Mouse (Mus musculus) embryonic facial prominence, embryonic 11.5 days (tissue): ENCODE data around the gene Mphosph9. TPM values are rescaled to one million over a fixed set of nuclear protein-coding genes. Genes with fewer than 3 reads are reported as not detected.

Experiments
- ATAC-seq: fragments of 200-750 bp; cut with Nextera tagmentation; replicated peaks from 2 replicates; pipeline ENCODE4 v1.8.0; 2017; ENCODE audit warnings: low read depth; ENCODE audit not compliant: insufficient number of reproducible peaks, low FRiP score, low TSS enrichment
- DNase-seq: peaks from one replicate; pipeline ENCODE4 v3.0.0-alpha.2; 2015; ENCODE audit warnings: low spot score
- H3K27ac ChIP-seq: fragments of 300-500 bp; sonication (generic); replicated peaks from 2 replicates; pipeline ENCODE4 v1.5.1; 2014; ENCODE audit warnings: mild to moderate bottlenecking, low read depth, low read length, control low read depth
- H3K27me3 ChIP-seq: fragments of 300-500 bp; sonication (generic); 2 replicates; pipeline ENCODE4 v1.6.1; 2014; ENCODE audit warnings: mild to moderate bottlenecking, low read length, moderate library complexity, mixed read lengths; ENCODE audit not compliant: control insufficient read depth, insufficient read depth
- H3K36me3 ChIP-seq: fragments of 300-500 bp; sonication (generic); replicated peaks from 2 replicates; pipeline ENCODE4 v1.6.1; 2014; ENCODE audit warnings: low read depth, mild to moderate bottlenecking, low read length, moderate library complexity, mixed read lengths; ENCODE audit not compliant: control insufficient read depth, insufficient read depth
- H3K4me1 ChIP-seq: fragments of 300-500 bp; sonication (generic); 2 replicates; pipeline ENCODE4 v1.6.1; 2014; ENCODE audit warnings: low read length, mixed read lengths; ENCODE audit not compliant: control insufficient read depth, insufficient read depth
- H3K4me2 ChIP-seq: fragments of 300-500 bp; sonication (generic); 2 replicates; pipeline ENCODE4 v1.6.1; 2014; ENCODE audit warnings: low read depth, mild to moderate bottlenecking, control low read depth, low read length, moderate library complexity
- H3K4me3 ChIP-seq: fragments of 300-500 bp; sonication (generic); 2 replicates; pipeline ENCODE4 v1.5.1; 2014; ENCODE audit warnings: low read depth, low read length, control low read depth
- H3K9ac ChIP-seq: fragments of 300-500 bp; sonication (generic); replicated peaks from 2 replicates; pipeline ENCODE4 v1.6.1; 2014; ENCODE audit warnings: mild to moderate bottlenecking, control low read depth, low read length
- H3K9me3 ChIP-seq: fragments of 300-500 bp; sonication (generic); replicated peaks from 2 replicates; pipeline ENCODE4 v1.6.1; 2016; ENCODE audit warnings: mild to moderate bottlenecking, low read length, inconsistent platforms, mixed read lengths; ENCODE audit not compliant: control insufficient read depth
- WGBS: fragments of 180-500 bp; shearing (Covaris S2); extraction: QIAGEN DNeasy Blood & Tissue Kit; methylation state at CpG from one replicate; pipeline ENCODE4 v1.1.7; 2014; 5-methylcytosine and 5-hydroxymethylcytosine counted together
- polyA plus RNA-seq: library from polyadenylated mRNA; unstranded; fragments of >200 nt; fragmentation: Nextera tagmentation; extraction: Ambion mirVana; gene quantifications from 2 replicates; pipeline ENCODE4 v1.2.1, GENCODE M21; 2014

The Mphosph9 gene
- polyA plus RNA-seq, 1 experiment from 2014 or later: 17.4 TPM

GRCm38 (mm10) chr5:124227193-124227592 is 100.6 kb downstream of the Mphosph9 start:
- WGBS: 38% methylated on average over 6 of the region's 6 CpGs
- H3K4me3 ChIP-seq: no peak overlapping the region
- H3K36me3 ChIP-seq: no peaks in the 10 kb centered on the region
- H3K9ac ChIP-seq: 0 out of 2 replicates have a peak overlapping the region, but pooled peaks have one; percentile 5
- ATAC-seq (no peak), DNase-seq (peak; percentile 30)
- no peak overlapping the region for H3K27ac ChIP-seq
- no peaks in the 10 kb centered on the region for H3K9me3 ChIP-seq
- H3K27me3 ChIP-seq: no peaks in the 10 kb centered on the region
- H3K4me1 ChIP-seq: peaks cover 2% of the 10 kb centered on the region; the same call in 1 of the 2 replicates
- no peak overlapping the region; the same call in 1 of the 2 replicates for H3K4me2 ChIP-seq

DNA sequence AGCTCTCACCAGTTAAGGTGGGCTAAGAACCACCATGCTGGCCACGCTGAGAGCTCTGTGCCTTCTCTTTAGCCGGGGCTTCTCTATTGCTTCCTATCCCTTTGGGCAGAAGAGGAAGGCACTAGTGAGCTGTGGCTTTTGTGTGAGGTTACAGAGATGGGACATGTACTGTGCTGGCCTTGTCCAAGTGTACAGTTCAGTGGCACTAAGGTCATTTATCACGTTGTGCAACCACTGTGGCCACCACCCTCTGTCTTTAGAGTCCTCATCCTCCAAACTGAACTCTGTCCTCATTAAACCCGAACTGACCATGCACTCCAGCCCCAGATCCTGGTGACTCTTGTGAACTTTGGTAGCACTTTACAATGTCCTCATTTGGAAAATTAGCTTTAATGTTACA is 101.3 kb downstream of the Mphosph9 start:
- Histone ChIP-seq H3K4me2 (no peak overlapping the region), H3K27ac (no peak overlapping the region), H3K9me3 (no peaks in the 10 kb centered on the region), H3K4me3 (no peak overlapping the region), H3K4me1 (peaks cover 2% of the 10 kb centered on the region; the same call in 1 of the 2 replicates), H3K27me3 (no peaks in the 10 kb centered on the region), H3K36me3 (no peaks in the 10 kb centered on the region), H3K9ac (no peak overlapping the region)
- WGBS: 84% methylated on average over 4 of the region's 4 CpGs
- DNase-seq (no peak), ATAC-seq (no peak)

- 85% methylated on average over 7 of the region's 7 CpGs for WGBS
- Histone ChIP-seq H3K9ac (no peak overlapping the region), H3K9me3 (no peaks in the 10 kb centered on the region), H3K27ac (no peak overlapping the region), H3K4me3 (no peak overlapping the region), H3K27me3 (no peaks in the 10 kb centered on the region), H3K4me1 (peaks cover 2% of the 10 kb centered on the region; the same call in 1 of the 2 replicates), H3K4me2 (no peak overlapping the region), H3K36me3 (no peaks in the 10 kb centered on the region)
- DNase-seq (no peak), ATAC-seq (no peak)
These were observed 101.9 kb downstream of the Mphosph9 start for GRCm38 (mm10) chr5:124225891-124226290.

DNA sequence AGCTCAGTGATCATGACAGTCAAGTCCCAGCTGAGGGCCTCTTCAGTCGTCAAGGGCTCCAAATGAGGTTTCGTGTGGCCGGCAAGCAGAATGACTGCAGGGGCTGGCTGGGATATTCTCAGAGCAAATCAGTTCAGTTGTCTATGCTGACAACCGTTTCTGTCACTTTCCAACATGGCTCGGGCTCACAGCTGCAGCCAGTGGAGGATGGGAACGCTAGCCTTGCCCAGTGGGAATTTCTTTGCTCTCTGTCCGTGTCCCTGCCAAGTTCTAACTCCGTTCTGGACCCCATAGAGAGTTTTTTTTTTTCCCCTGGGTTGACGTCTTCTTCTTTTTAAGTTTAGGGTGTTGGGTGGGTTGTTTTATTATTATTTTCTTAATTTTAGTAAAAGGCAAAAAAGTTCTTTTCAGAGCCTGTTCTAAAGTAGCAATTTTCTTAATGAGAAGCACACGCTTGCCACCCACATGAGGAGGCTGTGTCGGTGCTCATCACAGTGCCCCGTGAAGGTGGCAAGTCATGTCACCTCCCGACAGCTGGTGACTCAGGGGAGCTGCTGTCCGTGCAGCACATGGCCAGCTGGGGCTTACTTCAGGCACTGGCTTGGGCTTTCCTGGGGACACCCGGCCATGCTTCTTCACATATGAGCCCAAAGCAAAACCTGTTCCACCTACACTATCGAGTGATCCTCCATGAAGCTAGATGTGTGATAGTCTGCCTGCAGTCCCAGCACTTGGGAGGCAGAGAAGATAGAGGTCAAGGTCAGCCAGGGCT is 103.3 kb downstream of the Mphosph9 start:
- WGBS: 63% methylated on average over 16 of the region's 16 CpGs
- no peaks in the 10 kb centered on the region for H3K36me3 ChIP-seq
- H3K9ac ChIP-seq: no peak overlapping the region
- no peaks in the 10 kb centered on the region for H3K27me3 ChIP-seq
- no peak for DNase-seq
- H3K27ac ChIP-seq: no peak overlapping the region
- H3K4me3 ChIP-seq: no peak overlapping the region
- no peak for ATAC-seq
- H3K4me2 ChIP-seq: no peak overlapping the region
- H3K4me1 ChIP-seq: peaks cover 2% of the 10 kb centered on the region; the same call in 1 of the 2 replicates
- H3K9me3 ChIP-seq: no peaks in the 10 kb centered on the region

DNA sequence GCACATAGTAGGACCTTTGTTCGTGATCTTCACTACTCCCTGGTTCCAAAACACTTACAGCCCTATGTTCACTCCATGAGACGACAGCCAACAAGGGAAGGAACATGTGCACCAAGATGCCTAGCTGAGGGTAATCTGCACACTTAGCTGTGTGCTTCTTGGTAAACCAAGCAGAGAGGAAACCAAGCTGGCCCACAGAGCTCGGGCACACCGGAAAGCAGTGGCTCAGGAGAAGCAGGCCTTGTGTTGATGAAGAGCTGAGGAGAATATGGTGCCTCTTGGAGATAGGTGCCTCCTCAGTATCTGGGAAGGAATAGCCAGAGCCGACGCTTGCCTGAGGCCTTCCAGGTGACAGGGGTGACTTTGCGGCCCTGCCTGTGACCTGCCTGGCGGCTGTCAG is 104.2 kb downstream of the Mphosph9 start:
- Histone ChIP-seq H3K36me3 (no peaks in the 10 kb centered on the region), H3K4me1 (peaks cover 2% of the 10 kb centered on the region; the same call in 1 of the 2 replicates)
- WGBS: 89% methylated on average over 8 of the region's 8 CpGs

GRCm38 (mm10) chr5:124222696-124223095 is 105.1 kb downstream of the Mphosph9 start:
- H3K4me2 ChIP-seq: no peak overlapping the region
- H3K27ac ChIP-seq: no peak overlapping the region
- ATAC-seq (no peak), DNase-seq (no peak)
- no peak overlapping the region for H3K4me3 ChIP-seq
- no peaks in the 10 kb centered on the region for H3K36me3 ChIP-seq
- no peaks in the 10 kb centered on the region for H3K27me3 ChIP-seq
- no peak overlapping the region for H3K9ac ChIP-seq
- WGBS: 91% methylated on average over 11 of the region's 11 CpGs
- H3K4me1 ChIP-seq: peaks cover 2% of the 10 kb centered on the region; the same call in 1 of the 2 replicates
- H3K9me3 ChIP-seq: no peaks in the 10 kb centered on the region

More for the DNA sequence above, 104.2 kb downstream of the Mphosph9 start:
- H3K9ac ChIP-seq: no peak overlapping the region
- no peak overlapping the region for H3K27ac ChIP-seq
- ATAC-seq: no peak
- no peak for DNase-seq
- no peaks in the 10 kb centered on the region for H3K27me3 ChIP-seq
- H3K4me2 ChIP-seq: no peak overlapping the region
- H3K4me3 ChIP-seq: no peak overlapping the region
- H3K9me3 ChIP-seq: no peaks in the 10 kb centered on the region

DNA sequence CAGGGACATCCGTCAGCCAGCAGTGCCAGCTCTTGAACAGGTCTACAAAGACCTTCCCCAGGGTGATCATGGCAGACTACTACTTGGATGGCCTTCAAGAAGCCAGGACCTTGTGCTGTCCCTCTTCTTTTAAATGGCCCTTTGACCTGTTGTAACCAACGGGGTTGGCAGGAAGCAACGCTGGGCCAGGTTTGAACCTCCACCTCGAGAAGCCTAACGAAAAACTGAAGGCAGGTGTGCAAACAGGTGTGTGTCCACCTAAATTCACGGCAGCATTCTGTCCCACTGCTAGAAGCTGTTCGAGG is 106.1 kb downstream of the Mphosph9 start:
- no peak for ATAC-seq
- no peak overlapping the region for H3K4me2 ChIP-seq
- no peaks in the 10 kb centered on the region for H3K9me3 ChIP-seq

DNA sequence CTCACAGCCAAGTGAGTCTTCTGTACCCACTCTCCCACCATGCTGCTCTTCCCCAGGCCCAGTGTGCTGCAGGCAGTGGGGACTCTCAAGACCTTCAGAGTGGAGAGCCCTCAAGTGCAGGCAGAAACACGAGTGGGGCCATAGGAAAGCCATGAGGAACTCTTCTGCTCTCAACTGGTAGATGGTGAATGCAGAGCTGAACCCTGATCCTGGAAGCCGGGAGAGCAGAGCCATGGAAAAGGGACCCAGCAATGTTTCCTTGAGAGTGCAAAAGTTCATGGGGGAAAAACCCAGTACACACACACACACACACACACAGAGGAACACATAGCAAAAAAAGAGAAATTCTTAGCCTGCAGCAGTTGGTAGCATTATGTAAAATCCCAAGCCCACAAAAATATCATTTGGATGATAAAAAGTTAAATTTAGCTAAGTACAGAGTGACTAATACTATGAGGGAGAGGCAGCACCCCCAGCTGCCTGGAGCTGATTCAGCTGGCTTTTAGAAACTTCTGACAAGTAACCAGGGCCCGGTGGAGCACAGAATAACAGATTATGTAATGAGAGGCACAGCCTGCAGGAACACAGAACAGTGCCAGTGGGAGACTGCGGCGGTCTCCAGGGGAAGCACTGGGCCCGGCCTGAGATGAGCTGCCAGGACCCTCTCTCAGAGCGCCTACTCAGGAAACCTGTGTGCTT is 106.6 kb downstream of the Mphosph9 start:
- no peak for ATAC-seq
- no peak overlapping the region for H3K27ac ChIP-seq
- H3K36me3 ChIP-seq: no peaks in the 10 kb centered on the region
- H3K4me3 ChIP-seq: no peak overlapping the region
- H3K4me1 ChIP-seq: no peaks in the 10 kb centered on the region; the same call in 1 of the 2 replicates
- H3K4me2 ChIP-seq: no peak overlapping the region
- no peak overlapping the region for H3K9ac ChIP-seq
- 69% methylated on average over 7 of the region's 7 CpGs for WGBS
- DNase-seq: no peak
- H3K9me3 ChIP-seq: no peaks in the 10 kb centered on the region
- no peaks in the 10 kb centered on the region for H3K27me3 ChIP-seq

More for the DNA sequence above, 106.1 kb downstream of the Mphosph9 start:
- Histone ChIP-seq H3K9ac (no peak overlapping the region), H3K4me3 (no peak overlapping the region), H3K27me3 (no peaks in the 10 kb centered on the region), H3K4me1 (no peaks in the 10 kb centered on the region; the same call in 1 of the 2 replicates), H3K36me3 (no peaks in the 10 kb centered on the region), H3K27ac (no peak overlapping the region)
- no peak for DNase-seq
- WGBS: 85% methylated on average over 7 of the region's 7 CpGs
